Mouse (Mus musculus): ENCODE results near the gene Defb38. TPM values are rescaled to one million over a fixed set of nuclear protein-coding genes. Genes with fewer than 3 reads are reported as not detected.

The Defb38 gene
- total RNA-seq (2021), result not detected
- long read RNA-seq, experiment 1, result 0 reads
- long read RNA-seq, experiment 2, result 0 reads

DNA sequence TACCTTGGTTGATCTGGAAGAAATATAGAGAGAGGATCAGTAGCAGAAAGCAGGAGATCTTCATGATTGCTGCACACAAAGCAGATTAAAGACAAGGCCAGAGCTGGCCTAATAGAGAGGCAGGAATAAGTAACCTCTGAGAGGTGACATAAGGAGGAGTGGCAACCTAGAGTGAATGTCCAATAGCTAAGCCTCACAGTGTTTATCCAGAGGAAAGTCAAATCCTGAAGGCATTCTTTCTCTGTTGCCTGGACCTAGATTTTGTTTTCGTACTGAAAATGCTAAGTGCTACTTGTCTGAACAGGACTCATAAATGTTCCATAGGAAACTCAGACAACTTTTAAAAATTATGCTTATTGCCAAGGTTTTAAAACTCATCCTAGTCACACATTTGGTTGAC is at the start of gene Defb38:
Defb38 (minus strand) TSS at position 101 of the 400 bp plus-strand sequence.
- DNase-seq (ENCODE audit: low spot score in 2 of 2), result no peak

DNA sequence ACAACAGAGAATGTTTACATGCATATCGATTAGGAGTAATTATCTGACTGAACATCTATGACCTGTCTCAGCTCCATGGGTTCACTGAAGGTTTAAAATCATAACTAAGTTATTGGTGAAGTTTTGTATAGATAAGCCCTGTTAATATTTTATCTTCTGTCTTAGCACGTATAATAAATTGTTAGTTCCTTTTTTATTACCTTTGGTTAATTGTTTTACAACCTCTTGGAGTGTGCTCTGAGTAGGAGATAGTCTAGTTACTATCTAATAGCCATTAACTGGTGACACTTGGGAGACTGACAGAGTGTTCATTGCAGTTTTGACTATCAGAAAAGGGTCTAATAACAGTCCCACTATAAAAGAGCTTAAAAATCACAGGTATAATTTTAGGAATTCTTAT is 39.6 kb upstream of the Defb38 start:
- no peak for DNase-seq (ENCODE audit: low spot score in 2 of 2)

DNA sequence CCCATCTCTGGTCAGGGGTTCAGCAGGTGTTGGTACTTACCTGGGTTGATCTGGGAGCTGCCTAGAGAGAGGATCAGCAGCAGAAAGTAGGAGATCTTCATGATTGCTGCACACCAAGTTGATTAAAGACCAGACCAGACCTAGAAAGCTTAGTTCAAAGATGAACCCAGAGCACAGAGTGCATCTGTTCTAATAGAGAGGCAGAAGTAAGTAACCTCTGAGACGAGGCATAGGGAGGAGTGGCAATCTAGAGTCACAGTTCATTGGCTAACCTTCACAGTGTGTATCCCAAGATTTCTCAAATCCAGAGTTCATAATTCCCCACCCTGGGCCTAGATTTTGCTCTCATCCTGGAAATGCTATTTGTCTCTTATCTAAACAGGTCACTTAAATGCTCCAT is 38.3 kb upstream of the Defb38 start, which contains the start of gene Defb39:
Defb39 (minus strand) TSS at position 101 of the 400 bp plus-strand sequence.
- DNase-seq (ENCODE audit: low spot score in 2 of 2), result no peak

DNA sequence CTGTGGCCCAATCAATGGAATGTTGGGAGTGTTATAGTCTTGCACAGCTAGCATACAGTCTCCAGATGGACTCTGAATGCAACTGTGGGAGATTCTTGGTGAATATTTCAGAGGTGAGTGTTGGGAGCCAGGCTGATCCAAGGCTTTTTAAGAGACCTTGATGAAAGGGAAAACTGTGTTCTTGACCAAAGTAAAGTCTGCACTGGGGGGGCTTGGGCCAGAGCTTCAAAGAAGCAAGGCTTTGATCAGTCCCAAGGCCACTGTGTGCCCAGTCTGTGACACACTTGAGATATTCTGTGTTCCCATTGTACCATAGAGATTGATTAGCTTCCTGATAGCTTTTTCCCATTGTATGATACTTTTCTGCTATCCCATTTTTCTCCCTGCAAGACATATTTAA is 36.5 kb upstream of the Defb38 start:
- no peak for DNase-seq (ENCODE audit: low spot score in 2 of 2)

DNA sequence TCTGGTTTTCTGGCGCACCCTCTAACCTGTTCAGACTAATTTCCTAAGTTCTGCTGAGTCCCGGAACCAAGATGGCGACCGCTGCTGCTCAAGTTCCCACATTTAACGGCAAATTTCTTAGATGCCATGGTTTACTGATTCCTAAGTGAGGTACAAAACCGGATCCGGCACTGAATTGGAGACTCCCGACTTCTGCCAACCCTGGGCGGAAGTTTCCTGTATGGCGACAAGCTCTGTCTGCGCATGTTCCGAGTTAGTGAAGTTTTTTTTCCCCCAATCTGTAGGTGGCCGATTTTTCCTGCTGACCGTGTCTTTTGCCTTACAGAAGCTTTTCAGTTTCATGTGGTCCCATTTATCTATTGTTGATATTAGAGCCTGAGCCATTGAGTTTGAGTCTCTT is 18.9 kb upstream of the Defb38 start:
- DNase-seq (ENCODE audit: low spot score in 2 of 2), result no peak

Other genes with a start within 250 kb of the Defb38 start
- gene Defb40, start 48.3 kb downstream of the Defb38 start, total RNA-seq (2021), result not detected
- gene Defb37, start 35.5 kb downstream of the Defb38 start, total RNA-seq (2021), result not detected
- not detected for gene Defb39, start 38.2 kb upstream of the Defb38 start, total RNA-seq (2021)
- gene Defb12, start 88.3 kb upstream of the Defb38 start, total RNA-seq (2021), result not detected
- not detected for gene Defb34, start 97.2 kb upstream of the Defb38 start, total RNA-seq (2021)
- gene Gm45826, start 114.2 kb upstream of the Defb38 start, total RNA-seq (2021), result not detected
- gene Defb14, start 167.8 kb upstream of the Defb38 start, total RNA-seq (2021), result not detected
- not detected for gene Defb4, start 172.1 kb upstream of the Defb38 start, total RNA-seq (2021)
- gene Defb6, start 198.9 kb upstream of the Defb38 start, total RNA-seq (2021), result not detected
- gene Defb46, start 213.3 kb upstream of the Defb38 start, total RNA-seq (2021), result not detected
- gene Defb5, start 221.0 kb upstream of the Defb38 start, total RNA-seq (2021), result not detected